Mouse (Mus musculus) left cerebral cortex, postnatal 25 days (tissue): ENCODE data around the gene Gimap8. TPM values are rescaled to one million over a fixed set of nuclear protein-coding genes. Genes with fewer than 3 reads are reported as not detected.
"Not testable (repeated sequence)": the region's sequence is repeated elsewhere in the genome, so short reads cannot be mapped to it uniquely, and the experiment has no call there.

ENCODE experiments used
- DNase-seq, 2 experiments: peaks; one replicate each; pipeline ENCODE4 v3.0.0; 2022; ENCODE audit warnings: low spot score in 2 of 2, mixed read lengths in 1 of 2
- intact Hi-C: fragments of 180-260 bp; cut with DNase I; formaldehyde crosslinking; loops from one replicate; pipeline ENCODE4 v1.15.1; 2025
- total RNA-seq, 2 experiments: library from RNA; stranded (reverse); gene quantifications; 2 replicates each; pipeline ENCODE4 v1.2.3; 2021

Gimap8 gene
- total RNA-seq, 2 experiments from 2014 or later, result 0.46 to 1.2 TPM

DNA sequence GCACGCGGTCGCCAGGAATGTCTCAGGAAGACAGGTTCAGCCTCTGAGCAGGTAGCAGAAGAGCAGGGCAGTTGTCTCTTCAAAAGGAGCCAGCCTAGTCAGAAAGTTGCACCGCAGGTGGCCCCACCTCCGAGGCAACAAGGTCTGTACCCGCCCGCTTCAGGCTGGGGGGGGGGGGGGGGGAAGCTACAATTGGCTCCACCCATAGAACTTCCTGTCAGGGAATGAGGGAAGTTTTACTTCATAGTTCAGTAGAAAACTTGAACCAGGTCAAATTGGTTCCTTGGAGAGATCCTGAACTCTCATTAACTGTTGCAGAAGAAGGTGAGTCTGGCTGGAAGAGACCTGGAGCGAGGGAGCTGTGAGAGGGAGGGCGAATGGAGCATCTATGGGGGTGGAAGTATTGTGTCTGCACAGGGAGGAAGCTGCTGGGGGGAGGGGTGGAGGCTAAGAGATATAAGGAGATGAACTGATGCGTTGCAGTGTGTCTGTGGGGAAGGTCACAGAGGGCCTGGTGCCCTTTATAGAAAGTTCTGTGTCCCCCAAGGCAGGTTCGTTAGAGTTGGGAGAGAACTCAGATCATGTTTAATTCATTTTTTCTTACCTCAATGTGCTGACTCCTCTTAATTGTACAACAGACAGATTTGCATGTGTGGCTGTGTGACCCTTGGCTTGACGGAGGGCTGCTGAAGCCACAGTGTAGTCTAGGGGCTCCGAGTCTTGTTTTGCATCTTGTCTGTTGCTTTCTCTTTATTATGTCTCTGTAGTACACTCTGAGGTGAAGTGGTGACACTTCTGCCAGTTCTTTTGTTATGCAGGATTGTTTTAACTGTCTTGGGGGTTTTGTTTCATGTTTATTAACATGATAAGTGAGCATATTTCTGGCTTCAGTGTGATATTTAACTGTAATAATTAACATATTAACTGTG, 29.2 kb downstream of the Gimap8 start, which contains the start of gene Gimap9:
Gene Gimap9 (plus strand): TSS at position 199 of the 929 bp plus-strand sequence.
- DNase-seq, result no peak
- intact Hi-C loops, result no loop called here

DNA sequence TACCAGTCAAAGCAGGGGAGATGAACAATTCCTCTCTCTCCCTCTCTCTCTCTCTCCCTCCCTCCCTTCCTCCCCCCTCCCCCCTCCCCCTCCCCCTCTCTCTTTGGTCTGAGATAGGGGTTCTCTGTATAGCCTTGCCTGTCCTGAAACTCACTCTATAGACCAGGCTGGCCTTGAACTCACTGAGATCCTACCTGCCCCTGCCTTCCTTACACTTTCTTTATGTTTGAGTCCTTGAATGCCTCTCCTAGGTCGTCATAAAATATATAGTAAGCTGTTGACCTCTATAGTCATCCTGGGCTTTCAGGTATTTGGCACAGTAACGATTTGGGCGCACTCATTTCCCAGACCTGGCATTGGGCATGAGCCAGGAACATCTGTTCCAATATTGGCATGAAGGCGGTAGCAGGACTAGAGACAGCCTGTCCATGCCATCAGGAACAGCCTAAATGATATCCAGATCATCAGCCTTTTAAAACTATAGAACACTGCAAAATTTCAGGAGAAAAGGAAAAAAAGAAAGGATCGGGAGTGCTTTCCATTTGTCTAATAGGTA, 29.9 kb downstream of the Gimap8 start:
- intact Hi-C loops, result no loop called here
- no peak for DNase-seq

DNA sequence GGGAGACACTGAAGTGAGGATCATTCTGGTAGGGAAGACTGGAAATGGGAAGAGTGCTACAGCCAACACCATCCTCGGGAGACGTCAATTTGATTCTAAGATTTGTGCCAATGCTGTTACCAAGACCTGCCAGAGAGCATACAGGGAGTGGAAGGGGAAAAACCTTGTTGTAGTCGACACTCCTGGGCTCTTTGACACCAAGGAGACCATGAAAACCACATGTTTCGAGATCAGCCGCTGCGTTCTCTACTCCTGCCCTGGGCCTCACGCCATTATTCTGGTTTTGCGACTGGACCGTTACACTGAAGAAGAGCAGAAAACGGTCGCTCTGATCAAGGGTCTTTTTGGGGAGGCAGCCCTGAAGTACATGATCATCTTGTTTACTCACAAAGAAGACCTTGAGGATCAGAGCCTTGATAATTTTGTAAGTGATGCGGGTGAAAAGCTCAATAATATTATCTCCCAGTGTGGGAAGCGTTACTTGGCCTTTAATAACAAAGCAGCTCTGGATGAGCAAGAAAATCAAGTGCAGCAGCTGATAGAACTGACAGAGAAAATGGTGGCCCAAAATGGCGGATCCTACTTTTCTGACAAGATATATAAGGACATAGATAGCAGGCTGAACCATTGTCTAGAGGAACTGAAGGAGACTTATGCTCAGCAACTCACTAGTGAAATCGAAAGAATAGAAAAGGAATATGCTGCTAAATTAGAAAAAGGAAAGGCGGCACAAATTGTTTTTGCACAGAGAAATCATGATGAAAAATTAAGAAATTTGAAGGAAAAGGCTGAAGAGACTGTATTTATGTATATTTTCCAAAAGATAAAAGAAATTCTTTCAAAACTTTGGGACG, 30.7 kb downstream of the Gimap8 start:
- no peak for DNase-seq
- intact Hi-C loops, result no loop called here

DNA sequence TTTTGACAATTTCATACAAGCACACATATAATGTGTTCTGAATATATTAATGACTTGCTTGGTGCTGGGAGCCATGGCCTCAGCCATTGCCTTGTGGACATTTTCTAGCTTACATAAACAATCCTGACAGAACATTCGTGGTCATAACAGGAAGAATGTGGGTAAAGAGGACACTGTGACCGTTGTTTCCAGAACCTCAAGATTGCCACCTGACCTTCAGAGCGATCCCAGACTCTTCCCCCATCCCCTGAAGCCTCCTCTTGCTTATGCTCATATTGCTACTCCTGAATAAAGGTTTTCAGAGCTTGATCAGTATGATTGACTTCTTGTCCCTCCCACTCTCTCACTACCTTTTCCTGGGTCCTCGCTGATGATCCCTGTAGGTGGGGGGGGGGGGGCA, 31.4 kb downstream of the Gimap8 start:
- intact Hi-C loops, result no loop called here
- DNase-seq, result no peak

DNA sequence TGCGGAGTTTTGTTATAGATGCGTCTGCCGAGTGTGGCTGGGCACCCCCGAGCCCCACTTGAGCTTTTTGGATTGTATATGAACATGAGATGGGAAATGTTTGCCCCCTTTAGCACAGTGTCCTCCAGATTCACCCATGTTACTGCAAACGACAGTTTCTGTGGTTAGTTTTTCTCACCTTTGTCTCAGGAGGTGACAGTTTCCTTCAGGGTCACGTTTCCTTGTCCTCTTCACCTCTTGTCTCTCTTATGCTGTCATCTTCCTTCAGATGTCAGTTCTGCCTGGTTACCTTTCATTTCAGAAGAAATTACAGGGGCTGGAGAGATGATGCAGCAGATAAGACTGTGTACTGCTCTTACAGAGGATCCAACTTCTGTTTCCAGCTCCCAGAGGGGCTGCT, 32.7 kb downstream of the Gimap8 start:
- DNase-seq, result no peak

DNA sequence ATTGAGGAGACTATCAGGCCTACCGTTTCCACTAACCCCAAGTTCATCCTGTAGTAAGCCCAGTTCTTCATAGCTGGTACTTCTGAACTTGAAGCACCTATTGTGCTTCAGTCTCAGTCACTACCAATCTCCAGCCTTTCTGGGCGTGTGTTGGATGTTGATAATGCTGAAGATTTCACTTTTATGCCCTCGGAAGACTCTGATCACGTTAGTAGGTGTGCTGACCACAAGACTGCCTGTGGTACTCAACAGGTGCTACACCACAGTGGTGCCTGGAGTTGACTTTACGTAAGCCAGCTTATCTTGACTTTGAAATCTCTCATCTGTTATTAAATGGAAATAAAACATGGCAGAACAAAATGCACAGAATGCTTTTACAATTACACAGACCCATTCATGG, 33.4 kb downstream of the Gimap8 start:
- intact Hi-C loops, result loop anchor here (5.0 kb wide), 1 partner anchor 52 kb away; no protein-coding TSS in a partner anchor
- DNase-seq, result no peak

More for the DNA sequence above, 32.7 kb downstream of the Gimap8 start:
- intact Hi-C loops, result loop anchor here (5.0 kb wide), 1 partner anchor 53 kb away; no protein-coding TSS in a partner anchor

DNA sequence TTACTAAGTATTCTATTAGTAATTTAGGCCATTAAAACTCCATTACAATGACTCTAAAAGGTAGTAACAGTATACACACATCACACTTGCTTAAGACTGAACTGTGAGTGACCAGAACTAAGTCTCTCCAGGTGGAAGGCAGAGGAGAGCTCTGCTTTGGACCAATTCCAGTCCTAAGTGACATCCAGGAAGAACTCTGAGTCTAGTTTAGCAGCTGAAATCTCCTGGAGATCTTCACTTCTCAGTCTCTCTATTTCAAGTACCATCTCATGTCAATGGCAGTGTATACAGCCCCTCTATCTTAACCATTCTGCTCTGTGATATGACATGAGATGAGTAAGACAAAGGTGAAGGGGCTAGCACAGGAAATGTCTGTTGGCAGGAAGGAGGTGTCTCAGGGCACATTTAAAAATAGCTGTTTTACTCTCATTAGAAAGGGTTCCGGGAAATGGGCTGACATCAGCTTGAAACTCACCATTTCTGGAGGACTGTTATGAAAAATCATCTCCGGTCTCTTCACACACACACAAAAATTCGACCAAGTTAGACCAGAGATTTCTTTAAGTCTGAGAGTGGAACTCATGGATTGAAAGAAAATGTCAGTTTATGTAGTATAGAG, 34.5 kb downstream of the Gimap8 start:
- DNase-seq, result no peak
- intact Hi-C loops, result loop anchor here (5.0 kb wide), 1 partner anchor 51 kb away; no protein-coding TSS in a partner anchor

DNA sequence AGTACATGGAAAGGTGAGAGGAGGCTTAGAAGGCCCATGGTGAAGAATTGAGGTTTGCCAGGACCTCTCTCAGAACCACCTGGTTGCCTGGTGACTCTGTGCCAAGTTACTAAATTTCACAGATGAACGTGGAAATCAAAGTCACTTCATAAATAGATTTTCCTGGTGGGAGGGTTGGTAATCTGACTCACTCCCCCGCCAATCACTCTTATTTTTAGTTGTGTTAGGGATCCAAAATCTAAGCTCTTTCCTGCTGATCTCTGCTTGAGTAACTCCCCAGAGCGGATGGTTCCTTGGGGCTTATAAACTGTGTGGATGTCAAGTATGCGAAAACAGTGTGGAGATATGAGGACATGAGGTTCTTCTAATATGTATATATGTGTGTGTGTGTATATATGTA, 35.2 kb downstream of the Gimap8 start:
- peak; percentile 5 to 49 for DNase-seq
- intact Hi-C loops, result loop anchor here (5.0 kb wide), 1 partner anchor 50 kb away; no protein-coding TSS in a partner anchor

DNA sequence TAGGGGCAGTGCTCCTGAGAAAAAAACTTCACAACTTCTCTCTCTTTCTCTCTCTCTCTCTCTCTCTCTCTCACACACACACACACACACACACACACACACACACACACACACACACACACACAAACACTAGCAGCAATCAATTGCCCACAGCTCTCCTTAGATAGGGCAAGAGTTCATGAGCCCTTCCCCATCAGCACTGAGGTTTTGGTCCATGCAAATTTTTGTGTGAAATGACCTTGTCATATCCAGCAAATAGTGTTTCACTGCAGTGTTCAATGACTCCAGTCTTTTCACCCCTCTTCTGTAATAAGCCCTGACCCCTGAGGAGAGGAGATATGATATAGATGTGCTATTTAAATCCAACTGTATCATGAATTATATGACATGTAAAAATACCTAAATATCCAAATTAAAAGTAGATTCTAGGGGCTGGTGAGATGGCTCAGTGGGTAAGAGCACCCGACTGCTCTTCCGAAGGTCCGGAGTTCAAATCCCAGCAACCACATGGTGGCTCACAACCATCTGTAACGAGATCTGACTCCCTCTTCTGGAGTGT, 36.3 kb downstream of the Gimap8 start:
- DNase-seq, result not testable (repeated sequence)
- intact Hi-C loops, result loop anchor here (5.0 kb wide), 1 partner anchor 49 kb away; no protein-coding TSS in a partner anchor

DNA sequence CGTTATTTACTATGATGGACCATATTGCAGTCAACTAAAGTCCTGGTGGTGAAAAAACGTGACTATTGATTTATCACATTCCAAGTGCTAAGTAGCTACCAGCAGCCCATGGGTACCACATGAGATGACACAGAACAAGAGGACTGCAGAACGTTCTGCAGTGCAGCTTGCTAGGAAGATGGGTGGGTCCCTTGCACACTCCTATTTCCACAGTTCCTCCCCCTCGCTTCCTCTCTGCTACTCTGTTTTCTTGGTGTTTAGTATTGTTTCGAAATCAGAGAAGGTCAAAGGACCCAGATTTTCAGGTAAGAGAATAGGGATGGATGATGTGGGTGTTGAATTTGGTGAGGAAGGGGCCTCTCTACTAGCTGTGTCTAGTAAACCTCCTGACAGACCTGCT, 37.3 kb downstream of the Gimap8 start, which contains the start of gene Gimap4:
Gene Gimap4 (plus strand): TSS at position 231 of the 400 bp plus-strand sequence.
- intact Hi-C loops, result loop anchor here (1.0 to 5.0 kb wide), 2 partner anchors 27 to 48 kb away; no protein-coding TSS in a partner anchor
- no peak for DNase-seq

DNA sequence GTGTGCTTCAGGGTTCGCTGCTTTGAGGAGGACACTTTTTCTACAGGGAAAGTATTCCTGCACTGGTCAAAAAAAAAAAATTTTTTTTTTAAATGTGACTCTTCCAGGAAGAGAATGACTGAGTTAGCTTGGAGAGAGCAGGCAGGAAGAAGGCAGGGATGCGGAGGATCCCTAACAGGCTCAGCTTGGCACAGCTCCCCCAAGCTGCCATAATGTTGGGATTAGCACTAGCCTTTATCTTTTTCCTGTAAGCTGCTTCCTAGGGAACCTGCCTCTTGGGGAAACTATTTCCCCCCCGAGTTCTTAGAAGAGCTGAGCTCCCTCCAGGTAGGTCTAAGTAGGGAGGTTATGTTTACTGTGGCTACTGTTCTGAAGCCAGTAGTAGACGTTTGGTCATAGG, 37.8 kb downstream of the Gimap8 start:
- intact Hi-C loops, result loop anchor here (1.0 to 5.0 kb wide), 2 partner anchors 26 to 47 kb away; no protein-coding TSS in a partner anchor
- no peak for DNase-seq

DNA sequence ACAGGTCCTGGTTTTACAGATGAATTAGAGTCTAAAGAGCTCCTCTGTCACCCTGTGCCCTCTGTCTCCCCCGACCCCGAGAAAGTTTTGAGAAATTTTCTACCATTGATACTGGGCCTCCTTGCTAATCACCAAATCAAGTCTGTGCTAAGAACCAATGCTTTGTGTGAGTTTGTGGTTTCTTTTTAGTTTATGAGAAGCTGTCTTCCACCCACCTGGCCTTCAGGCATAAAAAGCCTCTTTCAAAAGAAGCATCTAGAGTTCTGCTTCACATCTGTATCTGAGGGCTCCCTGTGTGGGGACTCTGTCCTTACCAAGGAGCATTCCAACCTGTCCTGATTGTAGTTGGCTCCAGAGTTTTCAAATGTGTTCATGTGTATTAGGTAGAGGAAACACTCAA, 38.2 kb downstream of the Gimap8 start:
- DNase-seq, result no peak
- intact Hi-C loops, result no loop called here

DNA sequence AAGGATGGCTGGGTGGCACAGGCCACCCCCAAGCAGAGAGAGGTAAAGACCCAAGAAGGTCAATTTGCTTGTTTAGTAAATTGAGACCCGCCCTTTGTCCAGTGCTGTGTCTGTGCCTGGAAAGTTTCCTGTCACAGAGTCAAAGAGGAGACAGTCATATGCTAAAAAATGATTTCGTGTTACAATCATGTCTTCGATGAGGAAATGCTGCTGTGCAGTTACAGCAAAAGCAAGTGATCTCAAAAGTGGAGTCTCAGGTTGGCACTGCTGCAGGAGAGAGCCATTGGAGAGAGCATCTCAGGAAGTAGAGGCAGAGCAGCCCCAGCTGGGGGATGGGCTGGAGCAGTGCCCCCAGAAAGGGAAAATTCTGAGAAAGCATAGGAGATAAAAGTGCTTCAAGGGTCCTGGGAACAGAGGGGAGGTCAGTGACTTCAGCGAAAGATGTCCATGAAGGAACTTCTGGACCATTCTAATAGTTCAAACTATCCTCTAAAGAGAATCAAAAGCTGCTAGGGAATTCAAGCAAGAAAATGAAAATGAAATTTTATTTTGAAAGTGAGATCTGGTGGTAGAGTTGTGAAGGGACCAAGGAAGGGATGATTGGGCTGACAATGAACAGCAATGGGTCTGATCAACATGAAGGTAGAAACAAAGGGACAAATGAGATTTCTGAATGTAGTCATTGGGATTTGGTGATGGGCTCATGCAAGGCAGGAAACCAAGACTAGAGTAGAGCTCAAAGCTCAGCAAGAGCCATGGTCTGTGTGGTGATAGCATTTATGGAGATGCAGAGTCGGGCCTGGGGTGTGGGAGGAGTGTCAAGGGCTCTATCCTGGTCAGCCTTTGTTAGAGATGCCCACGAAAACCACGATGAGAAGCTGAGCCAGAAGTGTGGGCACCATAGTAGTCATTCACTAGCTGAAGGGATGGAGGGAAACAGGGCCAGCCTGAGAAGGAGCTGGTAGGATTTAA, 38.9 kb downstream of the Gimap8 start:
- DNase-seq, result peak in 1 of 2 experiments; percentile 35
- intact Hi-C loops, result no loop called here

DNA sequence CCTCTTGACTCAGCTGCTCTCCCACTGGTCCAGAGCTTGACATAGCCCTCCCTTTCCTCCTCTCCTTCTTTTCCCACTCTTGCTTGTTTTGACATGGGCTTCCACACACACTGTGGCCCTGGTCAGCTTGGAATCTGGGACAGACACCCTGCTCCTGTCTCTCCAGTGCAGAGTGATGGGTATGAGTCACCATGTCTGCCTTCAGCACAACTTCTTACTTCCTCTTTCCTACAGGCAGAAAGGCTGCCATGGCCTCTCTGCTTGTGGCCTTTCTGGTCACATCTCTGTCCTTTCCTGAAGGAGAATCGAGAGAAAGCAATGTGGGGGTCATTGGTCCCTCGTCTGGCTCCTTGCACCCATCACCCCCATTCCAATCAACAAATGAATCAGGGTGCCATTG, 40.0 kb downstream of the Gimap8 start:
- intact Hi-C loops, result no loop called here
- DNase-seq, result no peak

DNA sequence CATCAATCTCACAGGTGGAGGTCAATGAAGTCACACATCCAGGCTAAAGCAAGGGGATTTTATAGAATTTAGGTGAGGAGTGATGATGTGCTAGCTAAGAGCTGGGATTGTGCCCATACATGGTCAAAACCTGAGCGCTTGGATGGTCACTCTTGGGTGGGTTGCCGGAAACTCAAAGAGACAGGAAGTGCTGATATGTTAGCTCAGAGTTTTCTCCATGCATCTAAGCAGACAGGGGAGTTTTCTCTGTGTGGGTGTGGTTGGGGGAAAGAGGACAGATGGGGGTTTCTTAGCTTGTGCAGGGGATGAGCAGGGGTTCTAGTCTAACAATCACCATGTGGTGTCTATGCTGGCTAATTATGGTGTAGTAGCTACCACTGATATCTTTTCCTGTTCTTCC, 42.3 kb downstream of the Gimap8 start:
- DNase-seq, result no peak
- intact Hi-C loops, result no loop called here

DNA sequence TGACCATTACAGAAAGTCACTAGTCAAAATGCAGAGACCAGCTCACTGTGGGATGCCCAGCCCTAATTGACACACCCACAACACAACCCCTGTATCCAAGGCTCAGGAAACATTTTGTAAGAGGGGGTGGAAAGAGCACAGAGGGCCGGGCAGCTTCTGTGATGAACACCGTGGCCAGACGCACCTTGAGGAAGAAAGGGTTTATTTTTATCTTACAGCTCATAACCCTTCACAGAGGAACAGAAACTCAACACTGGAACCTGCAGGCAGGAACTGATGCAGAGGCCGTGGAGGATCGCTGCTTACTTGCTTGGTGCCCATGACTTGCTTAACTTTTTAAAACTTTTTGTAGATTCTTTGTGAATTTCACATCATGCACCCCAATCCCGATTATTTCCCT, 45.9 kb downstream of the Gimap8 start:
- DNase-seq, result no peak
- intact Hi-C loops, result no loop called here

DNA sequence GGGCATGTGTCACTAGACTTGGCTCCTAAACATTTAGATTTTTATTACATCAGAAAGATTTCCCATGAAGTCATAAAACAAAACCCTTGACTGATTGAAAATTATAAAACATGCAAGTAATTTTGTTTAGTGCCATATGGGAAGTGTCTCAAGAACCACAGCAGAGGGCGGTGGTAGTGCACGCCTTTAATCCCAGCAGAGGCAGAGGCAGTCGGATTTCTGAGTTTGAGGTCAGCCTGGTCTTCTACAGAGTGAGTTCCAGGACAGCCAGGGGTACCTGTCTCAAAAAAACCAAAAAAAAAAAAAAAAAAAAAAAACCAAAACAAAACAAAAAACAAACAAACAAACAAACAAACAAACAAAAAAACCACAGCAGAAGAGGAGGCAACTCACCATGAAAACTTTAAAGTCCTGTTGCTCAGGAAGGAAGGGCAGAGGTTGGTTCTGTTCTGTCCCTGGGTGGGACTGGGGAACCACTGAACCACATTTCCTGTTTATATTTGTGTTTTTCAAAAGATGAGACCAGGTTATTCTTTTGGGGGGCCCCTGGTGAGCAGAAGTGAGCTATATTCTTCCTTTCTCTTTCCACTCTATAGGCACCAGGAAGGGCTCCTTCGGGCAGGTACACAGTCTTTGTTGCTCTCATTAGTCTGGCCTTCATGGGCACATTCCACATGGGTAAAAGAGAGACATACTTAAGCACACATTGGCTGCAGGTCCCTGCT, 50.0 kb downstream of the Gimap8 start:
- intact Hi-C loops, result no loop called here
- DNase-seq, result no peak
